Mouse (Mus musculus) lung, postnatal 0 days (tissue): Measurements from ENCODE around the gene Cd81.

ENCODE experiments used
- CTCF ChIP-seq: IDR thresholded peaks from 2 replicates; pipeline ENCODE4 v1.5.1; 2016; ENCODE audit warnings: antibody characterized with exemption, mild to moderate bottlenecking
- EP300 ChIP-seq: IDR thresholded peaks from 2 replicates; pipeline ENCODE4 v1.6.1; 2016; ENCODE audit warnings: antibody characterized with exemption, mild to moderate bottlenecking, control low read depth

GRCm38 (mm10) chr7:143034519-143035450 lies 17.8 kb upstream of the Cd81 start:
- TF ChIP-seq EP300 (no peak), CTCF (no peak)
